Mouse (Mus musculus) cerebellum, adult 2 months (tissue): ENCODE data around the gene Nop16. TPM values are rescaled to one million over a fixed set of nuclear protein-coding genes. Genes with fewer than 3 reads are reported as not detected.
A peak's percentile ranks its signal among the peaks of the same experiment; 100 is the strongest.
"Not testable (repeated sequence)": the region's sequence is repeated elsewhere in the genome, so short reads cannot be mapped to it uniquely, and the experiment has no call there.

Source experiments
- DNase-seq, 2 experiments: peaks; one replicate each; pipeline ENCODE4 v3.0.0; 2021
- H3K27ac ChIP-seq: fragments of 200-500 bp; 2 replicates; pipeline ENCODE4 v1.5.1; 2012; ENCODE audit warnings: low read length, control low read depth, inconsistent platforms; ENCODE audit not compliant: insufficient read depth
- H3K27me3 ChIP-seq: fragments of 200-500 bp; 2 replicates; pipeline ENCODE4 v1.6.1; 2012; ENCODE audit warnings: inconsistent platforms, mild to moderate bottlenecking, low read length, moderate library complexity; ENCODE audit not compliant: control insufficient read depth, insufficient read depth
- H3K4me1 ChIP-seq: fragments of 200-500 bp; 2 replicates; pipeline ENCODE4 v1.6.1; 2011; ENCODE audit warnings: low read length; ENCODE audit not compliant: control insufficient read depth, insufficient read depth
- H3K4me3 ChIP-seq: fragments of 200-500 bp; replicated peaks from 2 replicates; pipeline ENCODE3; 2011; ENCODE audit warnings: mild to moderate bottlenecking, low read depth, low read length, control low read depth; ENCODE audit not compliant: insufficient read depth
- CTCF ChIP-seq: fragments of 200-500 bp; IDR thresholded peaks from 2 replicates; pipeline ENCODE4 v1.5.1; 2011; ENCODE audit warnings: low read depth, mild to moderate bottlenecking, control low read depth, low read length, moderate library complexity, borderline replicate concordance; ENCODE audit not compliant: insufficient read depth
- POLR2A ChIP-seq: fragments of 200-500 bp; IDR thresholded peaks from 2 replicates; pipeline ENCODE4 v1.6.1; 2011; ENCODE audit warnings: low read length, control low read depth, borderline replicate concordance; ENCODE audit not compliant: insufficient read depth
- WGBS: fragments of 180-500 bp; shearing (Covaris S2); methylation state at CpG from one replicate; pipeline ENCODE4 v1.1.7; 2018; 5-methylcytosine and 5-hydroxymethylcytosine counted together
- polyA plus RNA-seq: library from polyadenylated mRNA; depleted of rRNA; stranded (reverse); fragments of >200 nt; gene quantifications from 2 replicates; pipeline ENCODE4 v1.2.3, GENCODE M21; 2012

Gene Nop16
- polyA plus RNA-seq, 1 experiment = 26.4 TPM

- no peak for DNase-seq
- H3K4me3 ChIP-seq = no peak overlapping the region
- no peak for TF ChIP-seq CTCF
- TF ChIP-seq POLR2A = no peak
- H3K27me3 ChIP-seq = no peaks in the 10 kb centered on the region
- H3K4me1 ChIP-seq = no peaks in the 10 kb centered on the region
- WGBS = 86% methylated on average over 8 of the region's 8 CpGs
- H3K27ac ChIP-seq = no peak overlapping the region
These were observed 26.4 kb upstream of the Nop16 start for GRCm38 (mm10) chr13:54616307-54616706.

- H3K27me3 ChIP-seq, H3K4me1 ChIP-seq, H3K27ac ChIP-seq, H3K4me3 ChIP-seq: not testable (repeated sequence)
- 70% methylated on average over 8 of the region's 8 CpGs for WGBS
- DNase-seq = peak in 1 of 2 experiments; percentile 38
These were observed 23.3 kb upstream of the Nop16 start for GRCm38 (mm10) chr13:54613141-54613540.

- 1% methylated on average over 64 of the region's 66 CpGs for WGBS
- Histone ChIP-seq H3K4me3 (peak within 1 kb of the TSS; percentile 89), H3K4me1 (peaks cover 16% of the 10 kb centered on the region), H3K27ac (peak within 1 kb of the TSS; percentile 97), H3K27me3 (no peaks in the 10 kb centered on the region)
- TF ChIP-seq POLR2A = peak; percentile 71
- no peak for TF ChIP-seq CTCF
- DNase-seq = peak; percentile 94 to 97
These were observed 21.3 kb upstream of the Nop16 start, which contains the start of gene Cltb for GRCm38 (mm10) chr13:54610972-54611754. TSS of gene Cltb (minus strand) at chr13:54611344.

- Histone ChIP-seq H3K27me3 (no peaks in the 10 kb centered on the region), H3K4me1 (peaks cover 20% of the 10 kb centered on the region), H3K4me3 (peak overlapping the region; percentile 89), H3K27ac (peak overlapping the region; percentile 97)
- DNase-seq = peak in 1 of 2 experiments; percentile 67
- 2% methylated on average over 13 of the region's 13 CpGs for WGBS
- TF ChIP-seq POLR2A (no peak), CTCF (no peak)
These were observed 20.7 kb upstream of the Nop16 start for GRCm38 (mm10) chr13:54610613-54610971.

GRCm38 (mm10) chr13:54609301-54609700 lies 19.4 kb upstream of the Nop16 start:
- Histone ChIP-seq H3K4me3 (peak overlapping the region; percentile 62), H3K27ac (peak overlapping the region; percentile 87), H3K4me1 (peaks cover 28% of the 10 kb centered on the region), H3K27me3 (no peaks in the 10 kb centered on the region)
- WGBS = 4% methylated on average over 1 of the region's 1 CpGs
- DNase-seq = peak in 1 of 2 experiments; percentile 27
- TF ChIP-seq CTCF = no peak
- no peak for TF ChIP-seq POLR2A

GRCm38 (mm10) chr13:54608666-54609065 lies 18.8 kb upstream of the Nop16 start:
- peak overlapping the region; percentile 87 for H3K27ac ChIP-seq
- peaks cover 28% of the 10 kb centered on the region for H3K4me1 ChIP-seq
- no peaks in the 10 kb centered on the region for H3K27me3 ChIP-seq
- no peak for TF ChIP-seq CTCF
- no peak for TF ChIP-seq POLR2A
- WGBS = under 1% methylated on average over 8 of the region's 8 CpGs
- DNase-seq = peak; percentile 75 to 80
- H3K4me3 ChIP-seq = peak overlapping the region; percentile 62

GRCm38 (mm10) chr13:54608002-54608401 lies 18.1 kb upstream of the Nop16 start:
- peak overlapping the region; percentile 33 for H3K4me3 ChIP-seq
- peak overlapping the region; percentile 87 for H3K27ac ChIP-seq

GRCm38 (mm10) chr13:54607204-54607603 lies 17.3 kb upstream of the Nop16 start:
- 38% methylated on average over 5 of the region's 5 CpGs for WGBS
- peak in 1 of 2 experiments; percentile 15 for DNase-seq
- Histone ChIP-seq H3K4me1 (peaks cover 33% of the 10 kb centered on the region), H3K27ac (peak overlapping the region; percentile 26), H3K4me3 (peak overlapping the region; percentile 23), H3K27me3 (no peaks in the 10 kb centered on the region)
- TF ChIP-seq POLR2A = no peak
- no peak for TF ChIP-seq CTCF

More at GRCm38 (mm10) chr13:54608002-54608401, 18.1 kb upstream of the Nop16 start:
- peak in 1 of 2 experiments; percentile 25 for DNase-seq
- no peak for TF ChIP-seq POLR2A
- no peak for TF ChIP-seq CTCF
- Histone ChIP-seq H3K27me3 (no peaks in the 10 kb centered on the region), H3K4me1 (peaks cover 32% of the 10 kb centered on the region)
- WGBS = 9% methylated on average over 3 of the region's 3 CpGs
